24 mouse cellular contexts compared by ENCODE assay signal in genomic region chr6:140089855-140090254, GRCm38 (mm10). TPM values are rescaled to one million over a fixed set of nuclear protein-coding genes. Genes with fewer than 3 reads are reported as not detected.
DNase-seq lines count a peak whose midpoint lies in the region; ATAC-seq and TF ChIP-seq lines count a peak whose summit lies in the region.
"Had no signal": no experiment of that assay in that cellular context is flagged by ENCODE, and none has a peak within 500 bp of the region (broad histone marks: within the 10 kb centered on the region; RNA-seq: fewer than 3 reads in every experiment).

No protein-coding gene starts in this region.

- H3K9ac ChIP-seq in intestine, embryonic 14.5 days (ENCODE audit: low read length): no peak overlapping the region
- no peak overlapping the region for H3K9ac ChIP-seq in intestine, postnatal 0 days (ENCODE audit: low read depth, low read length)
- H3K9ac ChIP-seq in limb, embryonic 11.5 days (ENCODE audit: low read length): no peak overlapping the region
- no peak overlapping the region for H3K9ac ChIP-seq in stomach, embryonic 14.5 days (replicated peaks; ENCODE audit: low read depth, low read length)
- H3K9ac ChIP-seq in stomach, postnatal 0 days (ENCODE audit: low read length): no peak overlapping the region
- H3K9ac ChIP-seq: forebrain, embryonic 13.5 days; forebrain, embryonic 15.5 days; forebrain, postnatal 0 days had no signal

- H3K4me1 ChIP-seq in intestine, embryonic 14.5 days (replicated peaks; ENCODE audit: control insufficient read depth, insufficient read depth, low read length): no peaks in the 10 kb centered on the region
- H3K4me1 ChIP-seq in intestine, postnatal 0 days (replicated peaks; ENCODE audit: control insufficient read depth, insufficient read depth, low read length): no peaks in the 10 kb centered on the region
- no peaks in the 10 kb centered on the region for H3K4me1 ChIP-seq in limb, embryonic 11.5 days (ENCODE audit: control insufficient read depth, insufficient read depth, low read length)
- H3K4me1 ChIP-seq in limb, embryonic 10.5 days: no peaks in the 10 kb centered on the region
- H3K4me1 ChIP-seq in stomach, embryonic 14.5 days (ENCODE audit: control insufficient read depth, insufficient read depth, low read length): no peaks in the 10 kb centered on the region
- no peaks in the 10 kb centered on the region for H3K4me1 ChIP-seq in stomach, postnatal 0 days (replicated peaks; ENCODE audit: control insufficient read depth, insufficient read depth)
- H3K4me1 ChIP-seq: forebrain, embryonic 13.5 days; forebrain, embryonic 15.5 days had no signal

- TF ChIP-seq EP300 in stomach, postnatal 0 days (optimal IDR thresholded peaks at IDR 0.05): no peak

- no peak overlapping the region for H3K4me3 ChIP-seq in intestine, embryonic 14.5 days (ENCODE audit: low read depth, low read length)
- H3K4me3 ChIP-seq in intestine, postnatal 0 days (ENCODE audit: low read depth, low read length): no peak overlapping the region
- H3K4me3 ChIP-seq in limb, embryonic 11.5 days (ENCODE audit: low read depth, low read length): no peak overlapping the region
- H3K4me3 ChIP-seq in limb, embryonic 10.5 days: no peak overlapping the region
- H3K4me3 ChIP-seq in stomach, embryonic 14.5 days (ENCODE audit: low read depth, low read length): no peak overlapping the region
- H3K4me3 ChIP-seq in stomach, postnatal 0 days (ENCODE audit: low read depth, low read length): no peak overlapping the region
- H3K4me3 ChIP-seq: forebrain, embryonic 13.5 days; forebrain, embryonic 15.5 days had no signal

- H3K4me2 ChIP-seq in intestine, embryonic 14.5 days (ENCODE audit: low read length): no peak overlapping the region
- no peak overlapping the region for H3K4me2 ChIP-seq in intestine, postnatal 0 days (replicated peaks; ENCODE audit: low read depth)
- no peak overlapping the region for H3K4me2 ChIP-seq in limb, embryonic 11.5 days (ENCODE audit: low read depth, severe bottlenecking)
- H3K4me2 ChIP-seq in stomach, embryonic 14.5 days (replicated peaks; ENCODE audit: low read depth, low read length): no peak overlapping the region
- H3K4me2 ChIP-seq in stomach, postnatal 0 days (replicated peaks; ENCODE audit: low read depth): no peak overlapping the region
- H3K4me2 ChIP-seq: forebrain, embryonic 13.5 days; forebrain, embryonic 15.5 days had no signal

- no peak for DNase-seq in intestine, embryonic 14.5 days (ENCODE audit: low spot score)
- DNase-seq in limb, embryonic 11.5 days (ENCODE audit: low spot score): peak; percentile 4
- DNase-seq in limb, embryonic 10.5 days (ENCODE audit: low spot score): no peak
- DNase-seq in stomach, postnatal 0 days (ENCODE audit: low spot score): no peak
- no peak for DNase-seq in cerebellum, postnatal 36 days
- DNase-seq: adrenal gland, adult 2 months; adrenal gland, postnatal 10 days; adrenal gland, postnatal 25 days; cerebellum, adult 11 months; cerebellum, adult 18-20 months; cerebellum, adult 8-10 months; cerebellum, adult 9-11 months; cerebellum, postnatal 14 days; forebrain, postnatal 0 days had no signal

- no peaks in the 10 kb centered on the region for H3K9me3 ChIP-seq in intestine, embryonic 14.5 days (ENCODE audit: control insufficient read depth, low read length)
- H3K9me3 ChIP-seq in intestine, postnatal 0 days (ENCODE audit: control insufficient read depth): no peaks in the 10 kb centered on the region
- no peaks in the 10 kb centered on the region for H3K9me3 ChIP-seq in limb, embryonic 11.5 days (ENCODE audit: control insufficient read depth, low read length)
- H3K9me3 ChIP-seq in limb, embryonic 10.5 days (replicated peaks): no peaks in the 10 kb centered on the region
- no peaks in the 10 kb centered on the region for H3K9me3 ChIP-seq in stomach, embryonic 14.5 days (ENCODE audit: control insufficient read depth, low read depth, low read length)
- H3K9me3 ChIP-seq in stomach, postnatal 0 days (ENCODE audit: control insufficient read depth, low read length): no peaks in the 10 kb centered on the region
- H3K9me3 ChIP-seq: forebrain, embryonic 13.5 days; forebrain, embryonic 15.5 days had no signal

- WGBS in intestine, embryonic 14.5 days: 72% methylated on average over 5 of the region's 5 CpGs
- 53% methylated on average over 5 of the region's 5 CpGs for WGBS in intestine, postnatal 0 days
- WGBS in limb, embryonic 11.5 days: 87% methylated on average over 5 of the region's 5 CpGs
- 87% methylated on average over 5 of the region's 5 CpGs for WGBS in limb, embryonic 10.5 days
- WGBS in stomach, embryonic 14.5 days: 64% methylated on average over 5 of the region's 5 CpGs
- 45% methylated on average over 5 of the region's 5 CpGs for WGBS in stomach, postnatal 0 days

- peak; percentile 64; the same call in 1 of the 2 replicates for ATAC-seq in intestine, embryonic 14.5 days (replicated peaks; ENCODE audit: low FRiP score, low TSS enrichment, low read depth)
- no peak for ATAC-seq in intestine, postnatal 0 days
- no peak for ATAC-seq in limb, embryonic 11.5 days (ENCODE audit: insufficient number of reproducible peaks, low FRiP score, low TSS enrichment, low read depth)
- ATAC-seq in stomach, embryonic 14.5 days (ENCODE audit: insufficient number of reproducible peaks, insufficient read depth, low FRiP score, low read depth): 0 out of 2 replicates have a peak, but pooled peaks have one; percentile 58
- no peak for ATAC-seq in stomach, postnatal 0 days (ENCODE audit: low FRiP score, low TSS enrichment)
- ATAC-seq: forebrain, embryonic 13.5 days; forebrain, embryonic 15.5 days; forebrain, postnatal 0 days had no signal

- no peaks in the 10 kb centered on the region for H3K27me3 ChIP-seq in intestine, embryonic 14.5 days (replicated peaks; ENCODE audit: control insufficient read depth, insufficient read depth, low read length)
- H3K27me3 ChIP-seq in intestine, postnatal 0 days (replicated peaks; ENCODE audit: control insufficient read depth, insufficient read depth, low read length): no peaks in the 10 kb centered on the region
- no peaks in the 10 kb centered on the region for H3K27me3 ChIP-seq in limb, embryonic 11.5 days (ENCODE audit: control insufficient read depth, insufficient read depth, low read length)
- no peaks in the 10 kb centered on the region for H3K27me3 ChIP-seq in limb, embryonic 10.5 days (ENCODE audit: low read depth, poor library complexity, severe bottlenecking)
- H3K27me3 ChIP-seq in stomach, embryonic 14.5 days (ENCODE audit: control insufficient read depth, insufficient read depth, low read length): no peaks in the 10 kb centered on the region
- H3K27me3 ChIP-seq in stomach, postnatal 0 days (ENCODE audit: control insufficient read depth, insufficient read depth, low read length): no peaks in the 10 kb centered on the region
- H3K27me3 ChIP-seq: forebrain, embryonic 13.5 days; forebrain, embryonic 15.5 days had no signal

- H3K36me3 ChIP-seq in intestine, embryonic 14.5 days (ENCODE audit: control insufficient read depth, insufficient read depth, low read length): no peaks in the 10 kb centered on the region
- H3K36me3 ChIP-seq in intestine, postnatal 0 days (ENCODE audit: control insufficient read depth, insufficient read depth): no peaks in the 10 kb centered on the region
- H3K36me3 ChIP-seq in limb, embryonic 11.5 days (ENCODE audit: control insufficient read depth, insufficient read depth, low read length): no peaks in the 10 kb centered on the region
- H3K36me3 ChIP-seq in limb, embryonic 10.5 days: no peaks in the 10 kb centered on the region
- no peaks in the 10 kb centered on the region for H3K36me3 ChIP-seq in stomach, embryonic 14.5 days (ENCODE audit: control insufficient read depth, insufficient read depth, low read length)
- no peaks in the 10 kb centered on the region for H3K36me3 ChIP-seq in stomach, postnatal 0 days (ENCODE audit: control insufficient read depth, insufficient read depth, low read length)
- H3K36me3 ChIP-seq: forebrain, embryonic 15.5 days had no signal

- no peak overlapping the region for H3K27ac ChIP-seq in intestine, embryonic 14.5 days (ENCODE audit: low read depth)
- no peak overlapping the region for H3K27ac ChIP-seq in intestine, postnatal 0 days (ENCODE audit: low read depth, low read length)
- H3K27ac ChIP-seq in limb, embryonic 11.5 days (replicated peaks; ENCODE audit: low read depth, low read length): no peak overlapping the region
- no peak overlapping the region for H3K27ac ChIP-seq in limb, embryonic 10.5 days
- no peak overlapping the region for H3K27ac ChIP-seq in stomach, embryonic 14.5 days (ENCODE audit: low read length)
- H3K27ac ChIP-seq in stomach, postnatal 0 days (replicated peaks): no peak overlapping the region
- H3K27ac ChIP-seq: forebrain, embryonic 13.5 days; forebrain, embryonic 15.5 days had no signal

- no peak for TF ChIP-seq CTCF in intestine, postnatal 0 days (IDR thresholded peaks at IDR 0.05; ENCODE audit: low read depth)
- TF ChIP-seq CTCF in stomach, postnatal 0 days (IDR thresholded peaks at IDR 0.05; ENCODE audit: low read depth): no peak

RNA-seq across cellular contexts. Expression of gene Plcz1, which starts 48.6 kb away (rescaled TPM):
- polyA plus RNA-seq in intestine, embryonic 14.5 days (2014; fragmentation: Nextera tagmentation; extraction: Ambion mirVana): not detected in 2 replicates
- not detected in 2 replicates for polyA plus RNA-seq in intestine, postnatal 0 days (2015; fragmentation: Nextera tagmentation; extraction: Ambion mirVana)
- polyA plus RNA-seq in limb, embryonic 11.5 days (2014; fragmentation: Nextera tagmentation; extraction: Ambion mirVana): not detected in 2 replicates
- polyA plus RNA-seq in limb, embryonic 10.5 days (2016; fragmentation: Nextera tagmentation; extraction: Ambion mirVana): not detected in 2 replicates
- polyA plus RNA-seq in stomach, embryonic 14.5 days (2014; fragmentation: Nextera tagmentation; extraction: Ambion mirVana): not detected in 2 replicates
- polyA plus RNA-seq in stomach, postnatal 0 days (2015; fragmentation: Nextera tagmentation; extraction: Ambion mirVana): not detected in 2 replicates
- polyA plus RNA-seq: adrenal gland, adult 2 months; C2C12; embryonic facial prominence, embryonic 11.5 days; forebrain, embryonic 11.5 days; forebrain, embryonic 13.5 days had no signal

RNA-seq across cellular contexts. Expression of gene Capza3, which starts 48.8 kb away (rescaled TPM):
- polyA plus RNA-seq in intestine, embryonic 14.5 days (2014; fragmentation: Nextera tagmentation; extraction: Ambion mirVana): 0.18 TPM in 1 of 2 replicates, not detected in the other
- polyA plus RNA-seq in intestine, postnatal 0 days (2015; fragmentation: Nextera tagmentation; extraction: Ambion mirVana): not detected in 2 replicates
- polyA plus RNA-seq in limb, embryonic 11.5 days (2014; fragmentation: Nextera tagmentation; extraction: Ambion mirVana): not detected in 2 replicates
- not detected in 2 replicates for polyA plus RNA-seq in limb, embryonic 10.5 days (2016; fragmentation: Nextera tagmentation; extraction: Ambion mirVana)
- polyA plus RNA-seq in stomach, embryonic 14.5 days (2014; fragmentation: Nextera tagmentation; extraction: Ambion mirVana): not detected in 2 replicates
- polyA plus RNA-seq in stomach, postnatal 0 days (2015; fragmentation: Nextera tagmentation; extraction: Ambion mirVana): not detected in 2 replicates
- polyA plus RNA-seq: adrenal gland, adult 2 months; brain, embryonic 14.5 days; C2C12; cortical plate, adult 2 months; embryonic facial prominence, embryonic 11.5 days; embryonic facial prominence, embryonic 14.5 days; forebrain, embryonic 11.5 days; forebrain, embryonic 13.5 days; forebrain, embryonic 15.5 days; forebrain, postnatal 0 days had no signal

Comparison
In these comparisons a context has a peak if more than half of its experiments do, and no peak if none do; other contexts are left out.
1. ATAC-seq: peak in intestine, embryonic 14.5 days (single experiment) and stomach, embryonic 14.5 days (single experiment); none in intestine, postnatal 0 days (single experiment), limb, embryonic 11.5 days (single experiment) and stomach, postnatal 0 days (single experiment).